Mouse (Mus musculus) bone marrow, adult 2 months (tissue): Measurements from ENCODE around the gene Ugt1a8.
"Not testable (repeated sequence)": the region's sequence is repeated elsewhere in the genome, so short reads cannot be mapped to it uniquely, and the experiment has no call there.

Source experiments
- CTCF ChIP-seq: fragments of 200-500 bp; IDR thresholded peaks from 2 replicates; pipeline ENCODE4 v1.5.1; 2011; ENCODE audit warnings: low read length, control low read depth; ENCODE audit not compliant: control insufficient read depth, insufficient read depth
- POLR2A ChIP-seq: fragments of 200-500 bp; IDR thresholded peaks from 2 replicates; pipeline ENCODE4 v1.6.1; 2011; ENCODE audit warnings: low read depth, mild to moderate bottlenecking, control low read depth, low read length, borderline replicate concordance; ENCODE audit not compliant: control insufficient read depth

- not testable (repeated sequence) for TF ChIP-seq POLR2A, CTCF
Measured at GRCm38 (mm10) chr1:88130223-88130622, 42.6 kb downstream of the Ugt1a8 start.
